Mouse (Mus musculus) liver, postnatal 0 days (tissue): Measurements from ENCODE around the gene Epn2. TPM values are rescaled to one million over a fixed set of nuclear protein-coding genes. Genes with fewer than 3 reads are reported as not detected.
"Not testable (repeated sequence)": the region's sequence is repeated elsewhere in the genome, so short reads cannot be mapped to it uniquely, and the experiment has no call there.

Experiments
- ATAC-seq: fragments of 200-750 bp; cut with Nextera tagmentation; 2 replicates; pipeline ENCODE4 v1.8.0; 2017; ENCODE audit warnings: mild to moderate bottlenecking, moderate library complexity
- DNase-seq: peaks from one replicate; pipeline ENCODE4 v3.0.0-alpha.2; 2016
- H3K27ac ChIP-seq: fragments of 300-500 bp; sonication (generic); 2 replicates; pipeline ENCODE4 v1.5.1; 2014; ENCODE audit warnings: antibody characterized with exemption, moderate library complexity, mild to moderate bottlenecking, low read depth
- H3K27me3 ChIP-seq: fragments of 300-500 bp; sonication (generic); 2 replicates; pipeline ENCODE4 v1.6.1; 2014; ENCODE audit warnings: low read length, control low read depth, mixed read lengths; ENCODE audit not compliant: insufficient read depth
- H3K36me3 ChIP-seq: fragments of 300-500 bp; sonication (generic); replicated peaks from 2 replicates; pipeline ENCODE4 v1.6.1; 2014; ENCODE audit warnings: mild to moderate bottlenecking, control low read depth, low read length, moderate library complexity, mixed read lengths; ENCODE audit not compliant: insufficient read depth
- H3K4me1 ChIP-seq: fragments of 300-500 bp; sonication (generic); 2 replicates; pipeline ENCODE4 v1.6.1; 2014; ENCODE audit warnings: antibody characterized with exemption, mild to moderate bottlenecking, control low read depth; ENCODE audit not compliant: insufficient read depth
- H3K4me2 ChIP-seq: fragments of 300-500 bp; sonication (generic); 2 replicates; pipeline ENCODE4 v1.6.1; 2014; ENCODE audit warnings: low read depth, mild to moderate bottlenecking, low read length, moderate library complexity, mixed read lengths
- H3K4me3 ChIP-seq: fragments of 300-500 bp; sonication (generic); 2 replicates; pipeline ENCODE4 v1.5.1; 2014; ENCODE audit warnings: low read depth, low read length
- H3K9ac ChIP-seq: fragments of 300-500 bp; sonication (generic); replicated peaks from 2 replicates; pipeline ENCODE4 v1.6.1; 2014; ENCODE audit warnings: mild to moderate bottlenecking, moderate library complexity
- H3K9me3 ChIP-seq: fragments of 300-500 bp; sonication (generic); 2 replicates; pipeline ENCODE4 v1.6.1; 2016; ENCODE audit warnings: mild to moderate bottlenecking, control low read depth, low read length, mixed read lengths
- CTCF ChIP-seq: sonication (generic); IDR thresholded peaks from 2 replicates; pipeline ENCODE4 v1.5.1; 2016; ENCODE audit warnings: antibody characterized with exemption, low read depth
- EP300 ChIP-seq: IDR thresholded peaks from 2 replicates; pipeline ENCODE4 v1.6.1; 2016; ENCODE audit warnings: antibody characterized with exemption, low read depth, mild to moderate bottlenecking
- WGBS: fragments of 180-500 bp; shearing (Covaris S2); extraction: QIAGEN DNeasy Blood & Tissue Kit; methylation state at CpG from one replicate; pipeline ENCODE4 v1.1.7; 2014; ENCODE audit not compliant: insufficient replicate concordance; 5-methylcytosine and 5-hydroxymethylcytosine counted together
- polyA plus RNA-seq: library from polyadenylated mRNA; unstranded; fragments of >200 nt; fragmentation: Nextera tagmentation; extraction: Ambion mirVana; gene quantifications from 2 replicates; pipeline ENCODE4 v1.2.1, GENCODE M21; 2015

The Epn2 gene
- polyA plus RNA-seq, 1 experiment from 2014 or later = 3.1 TPM

DNA sequence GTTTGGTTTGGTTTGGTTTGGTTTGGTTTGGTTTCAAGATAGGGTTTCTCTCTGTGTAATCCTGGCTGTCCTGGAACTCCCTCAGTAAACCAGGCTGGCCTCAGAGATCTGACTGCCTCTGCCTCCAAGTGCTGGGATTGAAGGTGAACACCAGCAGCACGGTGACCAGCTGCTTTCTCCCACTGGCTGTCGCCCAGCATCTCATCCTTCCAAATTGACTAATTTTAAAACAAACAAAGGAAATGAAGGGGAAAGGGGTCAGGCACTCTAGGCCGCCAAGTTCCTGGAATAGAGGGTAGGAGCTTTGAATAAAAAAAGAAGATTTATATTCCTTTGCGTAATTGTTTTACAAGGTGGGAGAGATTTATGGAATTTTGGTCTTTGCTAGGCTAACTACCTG lies 5.9 kb upstream of the Epn2 start:
- TF ChIP-seq EP300 (no peak), CTCF (no peak)
- WGBS = 38% methylated on average over 4 of the region's 4 CpGs
- no peak for ATAC-seq

DNA sequence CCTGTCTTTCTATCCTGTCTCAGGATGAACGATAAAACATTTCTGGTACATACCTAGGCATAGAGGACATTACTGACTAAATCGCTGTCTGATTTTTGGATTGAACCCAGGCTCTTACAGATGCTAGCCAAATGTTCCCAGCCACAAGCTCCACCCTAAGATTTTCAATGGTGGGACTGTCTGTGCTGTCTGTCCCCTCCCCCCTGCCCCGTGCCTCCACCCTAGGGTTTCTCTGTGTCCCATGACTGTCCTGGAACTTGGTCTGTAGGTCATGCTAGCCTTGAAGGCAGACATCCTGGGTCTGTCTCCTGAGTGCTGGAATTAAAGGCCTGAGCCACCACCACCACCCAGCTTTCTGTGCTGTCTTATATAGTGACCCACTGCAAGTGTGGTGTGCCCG lies 5.3 kb upstream of the Epn2 start:
- no peak overlapping the region for H3K4me3 ChIP-seq
- H3K4me2 ChIP-seq = no peak overlapping the region
- H3K36me3 ChIP-seq = no peaks in the 10 kb centered on the region
- no peaks in the 10 kb centered on the region for H3K9me3 ChIP-seq
- no peak overlapping the region for H3K27ac ChIP-seq
- TF ChIP-seq CTCF = no peak
- no peak for TF ChIP-seq EP300
- peaks cover 3% of the 10 kb centered on the region; the same call in 1 of the 2 replicates for H3K4me1 ChIP-seq
- H3K27me3 ChIP-seq = 0 out of 2 replicates have a peak, but pooled peaks cover 6% of the 10 kb centered on the region
- WGBS = 73% methylated on average over 4 of the region's 4 CpGs
- ATAC-seq (no peak), DNase-seq (no peak)
- H3K9ac ChIP-seq = no peak overlapping the region

More for the DNA sequence above, 5.9 kb upstream of the Epn2 start:
- Histone ChIP-seq H3K4me2 (no peak overlapping the region), H3K4me3 (no peak overlapping the region), H3K27me3 (0 out of 2 replicates have a peak, but pooled peaks cover under 1% of the 10 kb centered on the region), H3K27ac (no peak overlapping the region), H3K9ac (no peak overlapping the region), H3K4me1 (peaks cover 3% of the 10 kb centered on the region; the same call in 1 of the 2 replicates), H3K9me3 (no peaks in the 10 kb centered on the region), H3K36me3 (no peaks in the 10 kb centered on the region)
- DNase-seq = no peak

DNA sequence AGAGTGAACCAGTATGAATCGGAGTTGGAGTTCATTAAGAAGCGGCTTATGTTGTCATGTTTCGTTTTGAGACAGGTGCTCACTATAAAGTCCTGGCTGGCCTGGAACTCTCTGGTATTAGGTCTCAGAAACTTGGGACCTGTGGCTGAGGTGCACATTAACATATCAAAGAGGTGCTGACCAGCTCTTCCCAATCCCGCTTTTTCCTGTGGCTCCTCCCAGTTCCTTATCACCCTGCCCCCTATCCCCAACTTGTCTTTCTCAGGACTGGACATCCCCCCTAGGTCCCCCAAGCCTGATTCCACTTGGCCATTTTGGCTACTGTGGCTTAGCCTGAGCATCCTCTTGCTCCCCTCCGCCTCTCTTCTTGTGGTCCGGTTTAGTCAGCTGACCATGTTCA lies 4.6 kb upstream of the Epn2 start:
- H3K4me3 ChIP-seq = no peak overlapping the region
- H3K4me2 ChIP-seq = no peak overlapping the region
- peaks cover 11% of the 10 kb centered on the region; the same call in 1 of the 2 replicates for H3K27me3 ChIP-seq
- 84% methylated on average over 6 of the region's 6 CpGs for WGBS
- no peak for ATAC-seq
- H3K36me3 ChIP-seq = no peaks in the 10 kb centered on the region
- H3K9me3 ChIP-seq = no peaks in the 10 kb centered on the region
- H3K4me1 ChIP-seq = peaks cover 6% of the 10 kb centered on the region
- no peak overlapping the region for H3K27ac ChIP-seq
- no peak overlapping the region for H3K9ac ChIP-seq
- no peak for TF ChIP-seq EP300
- no peak for TF ChIP-seq CTCF
- DNase-seq = no peak

DNA sequence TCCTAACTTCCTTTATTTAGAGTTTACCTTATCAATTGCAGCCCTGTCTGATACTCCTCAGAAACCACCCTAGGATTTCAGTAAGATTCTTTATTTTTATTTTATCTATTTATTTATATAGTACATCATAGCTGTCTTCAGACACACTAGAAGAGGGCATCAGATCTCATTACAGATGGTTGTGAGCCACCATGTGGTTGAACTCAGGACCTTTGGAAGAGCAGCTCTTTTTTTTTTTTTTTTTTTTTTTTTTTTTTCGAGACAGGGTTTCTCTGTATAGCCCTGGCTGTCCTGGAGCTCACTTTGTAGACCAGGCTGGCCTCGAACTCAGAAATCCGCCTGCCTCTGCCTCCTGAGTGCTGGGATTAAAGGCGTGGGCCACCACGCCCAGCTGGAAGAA lies 3.3 kb upstream of the Epn2 start:
- ATAC-seq, H3K36me3 ChIP-seq, H3K9me3 ChIP-seq, H3K4me3 ChIP-seq, H3K9ac ChIP-seq, DNase-seq, H3K27ac ChIP-seq, H3K4me2 ChIP-seq: not testable (repeated sequence)
- Histone ChIP-seq H3K4me1 (peaks cover 11% of the 10 kb centered on the region), H3K27me3 (peaks cover 17% of the 10 kb centered on the region; the same call in 1 of the 2 replicates)
- 67% methylated on average over 4 of the region's 5 CpGs for WGBS

DNA sequence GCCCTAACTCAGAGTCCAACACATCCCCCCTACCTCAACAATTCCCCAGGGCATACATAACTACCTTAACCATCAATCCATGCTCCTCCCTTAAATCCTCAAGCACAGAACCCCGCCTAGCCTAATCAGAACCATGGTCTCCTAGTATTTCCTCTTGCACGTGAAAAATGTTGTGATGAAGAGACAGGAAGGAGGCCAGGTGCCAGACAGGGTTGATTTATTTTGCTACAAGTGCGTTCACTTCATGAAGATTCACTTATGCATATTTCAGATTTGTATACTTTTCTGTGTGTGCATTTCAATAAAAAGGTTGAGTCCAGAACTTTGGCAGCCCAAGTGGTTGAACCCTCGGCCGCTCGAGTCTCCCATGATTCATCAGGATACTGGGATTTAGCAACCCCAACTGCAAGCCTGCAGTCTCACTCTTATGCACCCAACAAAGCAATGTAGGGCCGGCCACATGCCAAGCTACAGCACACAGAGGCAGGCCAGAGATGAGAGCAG lies 443 bp upstream of the Epn2 start:
- DNase-seq (no peak), ATAC-seq (no peak; the same call in 1 of the 2 replicates)
- TF ChIP-seq CTCF (no peak), EP300 (no peak)
- no peak overlapping the region for H3K9ac ChIP-seq
- WGBS = 75% methylated on average over 7 of the region's 7 CpGs
- H3K4me2 ChIP-seq = no peak overlapping the region
- no peak overlapping the region for H3K27ac ChIP-seq
- no peaks in the 10 kb centered on the region for H3K9me3 ChIP-seq
- H3K4me1 ChIP-seq = peaks cover 10% of the 10 kb centered on the region
- no peak overlapping the region for H3K4me3 ChIP-seq
- H3K36me3 ChIP-seq = no peaks in the 10 kb centered on the region
- peaks cover 17% of the 10 kb centered on the region; the same call in 1 of the 2 replicates for H3K27me3 ChIP-seq

DNA sequence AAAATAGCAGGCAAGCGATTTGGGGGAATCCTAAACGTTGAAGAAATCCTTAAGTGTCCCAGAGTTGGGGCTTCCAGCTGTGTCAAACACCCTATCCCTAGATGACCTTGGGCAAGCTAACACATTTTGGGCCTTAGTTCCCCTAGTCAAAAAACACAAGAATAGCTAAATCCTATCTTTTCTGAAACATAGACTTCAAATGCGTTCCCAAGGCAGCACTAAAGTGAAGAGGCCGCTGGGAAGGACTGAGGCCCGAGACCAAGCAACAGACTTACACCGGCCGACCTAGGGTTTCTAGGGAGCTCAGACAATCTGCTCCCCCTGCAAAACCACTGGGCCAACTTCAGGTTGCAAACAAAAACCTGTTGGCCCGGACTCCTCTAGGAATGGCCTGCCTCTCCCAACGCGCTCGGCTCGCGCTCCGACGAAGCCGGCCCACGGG lies 925 bp downstream of the Epn2 start:
- Histone ChIP-seq H3K27ac (peak overlapping the region; percentile 76), H3K4me1 (peaks cover 10% of the 10 kb centered on the region), H3K9ac (peak overlapping the region; percentile 61), H3K4me2 (peak overlapping the region; percentile 91), H3K36me3 (no peaks in the 10 kb centered on the region), H3K4me3 (peak overlapping the region; percentile 68), H3K9me3 (no peaks in the 10 kb centered on the region), H3K27me3 (peaks cover 17% of the 10 kb centered on the region; the same call in 1 of the 2 replicates)
- WGBS = 5% methylated on average over 15 of the region's 17 CpGs
- ATAC-seq = peak; percentile 5; the same call in 1 of the 2 replicates
- TF ChIP-seq EP300 = no peak
- no peak for TF ChIP-seq CTCF
- no peak for DNase-seq
